Mouse (Mus musculus) layer of hippocampus, adult 9-11 months (tissue): ENCODE measurements at regions not wholly inside any gene's neighbourhood (a gene's known extent, or its start where the extent isn't known, plus 50 kb on each side); places are given as distances from the start of the nearest gene placed in this dataset.

Source experiments
- DNase-seq: peaks from one replicate; pipeline ENCODE4 v3.0.0; 2022

DNA sequence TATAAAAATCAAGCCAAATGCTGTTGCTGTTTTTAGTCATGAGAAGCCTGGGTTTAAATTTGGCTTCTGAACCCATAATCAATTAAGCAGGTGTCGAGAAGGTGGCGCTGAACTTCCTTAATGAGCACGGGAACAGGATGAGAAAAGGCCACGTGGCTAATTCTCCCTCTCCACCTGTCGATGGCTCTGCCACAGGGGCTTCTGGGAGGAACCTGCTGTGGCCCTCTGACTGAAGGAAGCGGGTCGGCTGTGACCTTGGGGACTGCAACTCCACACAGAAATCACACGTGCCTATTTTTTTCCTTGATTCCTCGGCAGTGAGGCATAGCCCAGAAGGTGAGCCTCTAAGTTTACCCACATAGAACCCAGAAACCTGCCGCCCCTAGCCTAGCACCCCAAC, 244.8 kb upstream of the Sulf2 start:
- DNase-seq, result no peak

DNA sequence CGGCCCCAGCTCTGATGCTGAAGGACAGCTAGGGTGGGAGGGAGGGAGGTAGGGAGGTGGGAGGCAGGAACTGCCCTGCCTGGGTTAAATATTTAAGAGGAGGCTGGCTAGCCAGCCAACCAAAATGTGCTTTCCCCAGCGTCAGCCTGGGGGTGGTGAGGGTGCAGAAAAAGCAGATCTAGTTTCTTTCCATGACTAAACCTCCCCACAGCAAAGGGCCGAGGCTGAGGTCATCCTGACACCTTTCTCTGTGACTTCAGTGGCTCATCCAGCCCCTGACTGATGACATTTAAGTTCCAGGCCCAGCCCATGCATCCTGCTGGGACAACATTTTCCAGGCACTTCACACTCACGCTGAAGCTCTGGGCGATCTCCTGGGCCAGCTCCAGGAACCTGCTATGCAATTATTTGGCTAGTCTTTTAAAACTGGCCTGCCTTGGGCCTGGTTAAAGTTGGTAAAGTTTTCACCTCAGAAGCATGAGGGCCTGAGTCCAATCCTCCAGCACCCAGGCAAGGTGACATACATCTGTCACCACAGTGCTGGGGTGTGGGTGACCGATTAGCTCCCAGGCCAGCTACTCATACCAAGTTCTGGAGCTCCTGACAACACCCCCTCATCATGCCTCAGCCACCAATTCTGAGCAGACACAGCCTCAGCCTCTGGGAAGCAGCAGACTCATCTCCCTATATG, 243.8 kb upstream of the Sulf2 start:
- DNase-seq, result no peak

DNA sequence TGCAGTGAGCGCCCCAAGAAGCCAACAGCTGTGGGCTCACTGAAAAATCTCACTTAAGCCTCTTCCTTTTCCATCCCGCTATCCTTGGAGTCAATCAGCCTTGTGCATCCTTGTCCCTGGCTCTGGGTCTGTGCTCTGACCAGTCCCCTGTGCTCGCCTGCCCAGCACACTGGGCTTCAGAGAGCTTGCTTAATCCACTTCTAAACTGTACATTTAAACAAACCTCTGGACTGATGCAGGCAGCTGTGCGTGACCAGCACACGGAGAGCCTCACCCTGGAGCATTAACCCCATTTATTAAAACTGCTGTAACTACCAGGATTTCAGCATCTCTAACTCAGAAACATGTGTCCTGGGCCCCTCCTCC, 243.3 kb upstream of the Sulf2 start:
- DNase-seq, result no peak

DNA sequence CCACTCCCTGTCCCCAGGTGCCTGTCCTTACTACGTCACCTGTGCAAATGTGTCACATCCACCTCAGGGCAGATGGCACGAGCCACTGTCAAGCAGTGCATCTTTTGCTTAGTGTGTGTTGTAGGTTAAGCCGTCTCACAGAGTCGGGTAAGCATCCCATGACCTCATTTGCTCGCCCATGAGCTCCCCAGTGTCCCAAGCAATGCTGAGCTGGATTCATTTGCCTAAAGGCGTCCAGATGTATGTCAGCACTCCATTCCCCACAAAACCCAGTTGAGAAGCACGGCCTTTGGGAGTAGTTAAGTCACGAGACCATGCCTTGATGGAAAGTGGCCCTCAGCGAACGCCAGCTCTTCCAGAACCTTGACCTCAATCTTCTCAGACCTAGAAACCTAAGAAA, 242.7 kb upstream of the Sulf2 start:
- no peak for DNase-seq

DNA sequence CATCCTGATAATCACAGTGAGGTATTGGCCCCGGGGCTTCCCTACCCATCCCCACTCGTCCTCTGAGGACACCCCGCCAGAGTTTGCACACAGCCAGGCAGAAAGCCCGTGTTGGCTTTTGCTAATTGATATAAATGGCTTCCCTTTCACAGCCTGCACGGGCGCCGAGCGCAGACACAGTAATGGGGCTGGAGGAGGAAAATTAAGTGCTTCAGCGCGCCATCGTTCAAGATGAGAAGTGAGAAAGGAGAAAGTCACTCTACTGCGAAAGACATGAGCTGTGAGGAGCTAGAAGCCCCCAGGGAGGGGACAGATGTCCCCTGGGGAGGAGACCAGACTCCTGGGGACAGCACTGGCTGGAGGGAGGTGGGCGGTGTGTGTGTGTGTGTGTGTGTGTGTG, 239.2 kb upstream of the Sulf2 start:
- DNase-seq, result no peak

DNA sequence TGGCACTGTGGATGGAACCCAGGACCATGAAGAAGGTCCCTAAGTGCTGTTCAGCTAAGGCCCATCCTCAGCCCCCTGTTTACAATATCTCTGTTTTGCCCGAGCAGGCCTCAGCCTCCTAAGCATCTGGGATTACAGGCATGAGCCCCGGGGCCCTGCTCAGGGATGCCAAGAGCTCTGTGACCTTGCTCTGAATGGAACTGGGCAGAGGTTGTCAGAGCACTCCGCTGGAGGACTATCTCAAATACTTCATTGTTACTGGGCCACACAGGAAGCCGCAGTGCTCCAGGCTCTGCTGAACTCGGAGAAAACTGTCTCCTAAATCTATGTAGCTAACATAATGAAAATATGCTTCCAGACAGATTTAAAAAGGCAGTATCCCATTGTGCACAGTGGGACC, 235.7 kb upstream of the Sulf2 start:
- no peak for DNase-seq

DNA sequence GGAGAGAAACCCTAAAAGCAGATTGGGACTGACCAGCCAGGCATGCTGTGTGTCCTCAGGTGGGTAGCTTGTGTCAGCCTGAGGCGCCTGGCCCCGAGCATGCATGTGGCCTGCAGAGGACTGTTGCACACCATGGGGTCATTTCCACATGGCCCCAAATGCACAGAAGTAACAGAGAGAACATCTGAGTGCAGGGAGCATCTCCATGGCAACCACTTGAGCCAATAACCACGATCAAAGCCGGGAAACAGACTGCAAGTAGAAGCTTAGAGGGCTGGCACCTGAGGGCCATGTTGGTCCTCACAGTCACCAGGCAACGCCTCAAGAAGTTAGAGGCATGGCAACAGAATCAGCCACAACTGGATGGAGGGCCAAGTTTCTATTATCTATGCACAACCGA, 232.6 kb upstream of the Sulf2 start:
- no peak for DNase-seq

DNA sequence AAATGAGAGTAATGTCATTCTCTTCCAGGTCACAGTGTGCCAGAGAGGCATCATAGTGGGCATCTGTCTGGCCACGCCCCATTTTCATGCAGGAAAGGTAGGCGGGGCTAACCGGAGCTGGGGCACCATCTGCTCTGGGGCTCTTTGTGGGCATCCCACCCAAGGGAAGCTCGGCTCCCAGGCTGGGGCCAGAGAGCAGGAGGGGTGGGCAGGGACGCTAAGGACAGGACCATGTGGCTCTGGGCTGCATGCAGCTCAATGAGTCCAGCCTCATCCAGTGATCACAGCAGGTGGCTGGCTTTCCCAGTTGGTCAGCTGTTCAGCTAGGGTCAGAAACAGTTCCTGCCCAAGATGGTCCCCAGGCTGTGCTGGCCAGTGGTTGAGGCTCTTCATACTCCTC, 231.4 kb upstream of the Sulf2 start:
- DNase-seq, result no peak

DNA sequence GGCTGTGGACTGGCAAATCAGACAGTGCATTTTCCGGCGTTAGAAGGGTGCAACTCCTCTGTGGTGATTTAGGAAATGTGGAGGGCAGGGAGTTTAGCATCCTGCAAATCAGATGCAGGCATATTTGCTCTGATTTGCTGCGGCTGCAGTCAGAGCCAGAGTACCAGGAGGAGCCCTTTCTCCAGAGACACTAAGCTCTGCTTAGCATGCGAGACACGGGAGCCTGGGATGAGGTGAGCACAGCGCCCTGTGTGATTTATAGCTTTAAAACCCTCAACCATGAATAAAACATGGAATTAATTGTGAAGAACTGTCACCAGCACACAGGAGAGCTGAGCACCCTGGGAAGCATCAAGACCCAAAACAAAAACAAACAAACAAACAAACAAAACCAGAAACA, 229.1 kb upstream of the Sulf2 start:
- DNase-seq, result no peak

DNA sequence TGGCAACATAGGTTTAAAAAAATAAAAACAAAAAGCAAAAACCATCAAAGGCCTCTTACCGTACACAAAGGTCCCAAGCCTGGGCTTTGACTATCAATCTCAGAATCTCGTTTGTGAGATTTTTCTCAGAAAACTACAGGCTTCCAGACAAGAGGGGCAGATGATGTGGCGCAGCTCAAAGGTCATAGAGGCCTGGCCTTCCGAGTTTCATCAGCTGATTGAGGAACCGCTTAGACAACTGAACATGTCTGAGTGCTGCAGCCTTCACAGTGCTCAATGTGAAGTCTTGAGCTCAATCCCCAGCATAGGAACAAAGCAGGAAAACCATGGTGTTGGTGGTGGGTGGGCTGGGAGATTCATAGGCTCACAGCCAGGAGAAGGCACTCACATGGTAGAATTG, 227.9 kb upstream of the Sulf2 start:
- DNase-seq, result no peak

DNA sequence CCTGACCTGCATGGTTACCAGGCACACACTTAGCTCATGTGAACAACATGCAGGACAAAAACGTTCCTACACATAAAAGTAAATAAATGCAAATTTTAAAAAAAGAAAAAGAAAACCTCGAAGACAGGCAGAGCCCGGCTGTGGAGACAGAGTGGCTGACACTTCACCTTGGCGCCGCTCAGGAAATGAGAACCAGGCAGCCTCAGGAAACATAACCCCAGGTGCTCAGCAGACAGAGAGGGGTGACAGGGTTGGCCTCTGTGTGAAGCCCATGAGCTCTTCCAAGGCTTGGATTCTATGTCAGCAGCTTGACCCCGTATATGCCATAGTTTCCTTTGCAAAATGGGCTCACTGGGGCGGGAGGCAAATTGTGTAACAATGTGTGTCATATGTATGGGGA, 226.7 kb upstream of the Sulf2 start:
- DNase-seq, result no peak

DNA sequence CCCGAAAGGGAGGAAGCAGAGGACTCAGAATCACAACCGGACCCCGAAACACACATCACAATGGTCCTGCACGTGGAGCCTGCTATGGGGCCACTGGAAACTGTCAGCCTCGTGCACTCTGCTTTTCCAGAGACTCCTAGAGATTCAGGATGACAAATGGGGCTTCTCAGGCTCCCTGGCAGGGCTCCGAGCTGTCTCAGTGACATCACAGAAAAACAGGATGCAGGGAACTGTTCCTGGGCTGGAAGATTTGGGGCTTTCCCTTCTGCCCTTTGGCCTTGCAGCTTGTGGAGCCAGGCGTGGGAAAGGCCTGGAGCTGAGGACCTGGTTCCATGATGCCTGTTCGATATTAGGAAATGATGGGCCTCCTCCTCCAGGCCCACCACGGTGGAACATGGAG, 225.4 kb upstream of the Sulf2 start:
- DNase-seq, result no peak

DNA sequence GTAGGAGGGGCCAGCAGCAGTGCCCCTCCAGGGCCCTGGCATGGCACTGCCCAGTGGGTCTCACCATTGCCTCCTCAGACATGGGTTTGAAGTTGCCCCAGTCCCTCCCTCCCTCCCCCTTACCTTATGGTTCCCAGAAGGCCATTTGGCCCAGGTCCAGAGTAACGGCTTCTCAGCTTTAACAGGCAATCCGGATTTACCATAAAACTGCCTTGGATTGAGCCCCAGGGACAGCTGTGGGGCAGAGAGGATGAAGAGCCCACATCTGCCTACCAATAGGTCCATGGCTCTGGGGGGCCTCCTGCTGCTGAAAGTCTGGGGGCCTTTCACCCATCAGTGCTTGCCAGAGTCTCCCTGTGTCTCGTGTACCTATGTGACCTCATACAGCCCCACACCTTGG, 222.9 kb upstream of the Sulf2 start:
- no peak for DNase-seq

DNA sequence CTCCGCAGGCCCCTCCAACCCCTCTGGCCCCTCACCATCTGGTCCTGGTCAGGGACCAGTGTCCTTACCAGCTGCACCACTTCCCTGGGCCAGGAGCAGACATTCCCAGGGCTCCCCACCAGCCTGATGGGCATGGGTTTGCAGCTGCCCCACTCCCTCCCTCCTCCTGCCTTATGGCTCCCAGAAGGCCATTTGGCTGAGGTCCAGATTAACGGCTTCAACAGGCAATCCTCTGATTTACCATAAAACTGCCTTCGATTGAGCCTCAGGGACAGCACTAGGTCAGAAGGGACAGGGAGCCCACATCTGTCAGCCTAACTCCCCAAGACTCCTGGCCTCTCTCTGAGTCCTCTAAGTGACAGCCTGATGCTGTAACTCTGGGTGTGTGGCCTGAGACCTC, 221.9 kb upstream of the Sulf2 start:
- no peak for DNase-seq

DNA sequence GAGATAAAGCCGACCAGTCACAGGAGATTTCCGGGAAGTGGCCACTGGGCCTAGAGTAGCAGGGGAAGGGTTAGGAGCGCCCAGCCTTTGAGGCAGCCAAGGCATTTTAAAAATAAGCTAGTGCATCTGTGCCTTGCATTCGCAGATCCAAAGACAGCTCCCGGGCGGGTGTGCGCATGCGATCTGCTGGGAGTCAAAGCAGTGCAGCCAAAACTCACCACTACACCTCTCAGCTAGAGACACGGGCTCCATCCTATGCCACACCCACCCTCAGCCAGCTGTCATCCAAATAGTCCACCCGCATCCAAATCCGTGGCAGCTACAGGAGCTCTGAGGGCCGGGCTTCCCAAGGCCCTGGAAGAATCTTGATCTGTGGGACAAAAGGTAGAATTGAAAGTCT, 220.2 kb upstream of the Sulf2 start:
- DNase-seq, result no peak

DNA sequence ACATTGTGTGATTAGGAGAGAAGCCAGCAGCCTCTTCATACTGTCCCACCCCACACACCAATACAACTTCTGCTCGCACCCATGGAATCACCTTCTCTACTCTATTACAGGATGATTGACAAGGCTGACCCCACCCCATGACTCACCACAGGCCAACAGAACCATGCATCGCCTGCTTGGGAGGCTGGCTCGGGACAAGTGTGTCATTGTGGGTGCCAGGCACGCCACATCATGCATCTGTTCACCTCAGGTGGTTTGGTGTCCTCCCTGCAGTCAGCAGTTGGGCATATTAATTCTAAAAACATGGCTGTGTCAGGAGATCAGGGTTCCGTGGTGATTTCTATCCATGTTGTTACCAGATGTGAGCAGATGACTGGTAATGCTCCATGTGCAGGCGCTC, 215.3 kb upstream of the Sulf2 start:
- DNase-seq, result no peak

DNA sequence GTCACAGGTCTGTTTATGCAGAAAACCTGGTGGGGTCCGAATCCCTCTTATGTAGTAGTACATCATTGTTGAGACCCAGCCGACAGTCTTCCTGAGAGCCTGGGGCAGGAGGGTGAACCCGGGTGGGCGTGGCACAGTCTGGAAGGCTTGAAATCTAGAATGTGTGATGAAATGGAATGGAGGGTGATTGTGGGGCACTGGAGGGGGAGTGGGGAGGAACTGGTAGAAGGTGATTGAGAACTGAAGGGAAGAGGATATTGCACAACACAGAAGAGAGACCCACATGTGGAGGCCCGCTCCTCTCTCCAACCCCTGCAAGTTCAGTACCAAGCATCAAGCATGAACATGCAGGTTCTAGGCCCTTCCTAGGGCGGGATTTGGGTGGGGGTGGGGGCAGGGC, 206.2 kb upstream of the Sulf2 start:
- no peak for DNase-seq

DNA sequence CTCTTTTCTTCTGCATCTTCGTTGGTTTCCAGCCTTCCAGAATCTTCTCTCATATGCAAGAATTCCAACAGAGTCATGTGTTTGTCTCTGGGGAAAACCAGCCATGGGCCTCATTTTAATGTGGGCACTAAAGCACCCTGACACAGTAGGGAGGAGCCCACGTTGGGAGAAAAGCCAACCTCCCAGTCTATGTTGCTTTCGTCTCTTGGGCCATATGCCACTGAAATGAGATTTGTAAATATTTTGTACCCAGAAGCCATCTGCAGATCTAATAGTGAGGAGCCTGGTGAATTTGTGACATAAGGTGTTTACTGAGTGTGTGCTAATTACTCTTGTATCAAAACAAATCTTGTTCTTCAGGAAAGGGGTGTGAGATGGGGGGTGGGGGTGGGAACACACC, 205.3 kb upstream of the Sulf2 start:
- peak; percentile 60 for DNase-seq

DNA sequence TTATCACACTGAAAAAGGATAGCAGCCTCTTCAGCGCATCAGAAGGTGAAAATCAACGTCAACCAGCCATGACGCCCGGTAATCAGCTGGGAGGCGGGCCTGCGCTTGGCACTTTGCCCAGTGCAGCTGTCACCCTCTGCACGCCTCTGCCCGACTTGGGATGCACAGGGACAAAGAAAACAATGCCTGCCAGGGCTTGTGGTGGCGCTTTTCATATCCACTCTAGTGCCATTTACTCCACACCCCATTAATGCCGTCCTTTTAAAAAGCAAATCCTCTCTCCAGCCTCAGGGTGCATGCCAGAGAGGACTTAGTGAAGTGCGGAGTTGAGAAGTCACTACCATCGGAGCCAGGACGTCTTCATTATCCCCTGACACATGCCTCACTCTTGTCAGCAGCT, 204.5 kb upstream of the Sulf2 start:
- peak; percentile 42 for DNase-seq

DNA sequence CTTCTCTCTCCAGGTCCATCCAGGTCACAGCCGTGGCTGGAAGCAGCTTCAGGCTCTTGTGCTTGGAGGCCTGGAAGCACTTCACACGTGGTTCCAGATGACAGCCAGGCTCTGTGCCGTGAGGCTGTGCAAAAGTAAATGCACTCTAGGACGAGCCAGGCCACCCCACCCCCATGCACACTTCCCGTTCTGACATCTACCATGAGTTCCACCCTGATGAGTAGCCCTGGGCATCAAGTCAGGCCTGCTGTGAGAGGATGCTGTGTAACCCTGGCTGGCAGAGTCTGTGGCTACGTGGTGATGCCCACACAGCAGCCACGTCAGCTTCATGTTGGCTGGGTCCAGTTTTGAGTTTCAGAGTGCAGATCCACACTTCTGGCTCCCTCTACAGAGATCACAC, 202.4 kb upstream of the Sulf2 start:
- no peak for DNase-seq

DNA sequence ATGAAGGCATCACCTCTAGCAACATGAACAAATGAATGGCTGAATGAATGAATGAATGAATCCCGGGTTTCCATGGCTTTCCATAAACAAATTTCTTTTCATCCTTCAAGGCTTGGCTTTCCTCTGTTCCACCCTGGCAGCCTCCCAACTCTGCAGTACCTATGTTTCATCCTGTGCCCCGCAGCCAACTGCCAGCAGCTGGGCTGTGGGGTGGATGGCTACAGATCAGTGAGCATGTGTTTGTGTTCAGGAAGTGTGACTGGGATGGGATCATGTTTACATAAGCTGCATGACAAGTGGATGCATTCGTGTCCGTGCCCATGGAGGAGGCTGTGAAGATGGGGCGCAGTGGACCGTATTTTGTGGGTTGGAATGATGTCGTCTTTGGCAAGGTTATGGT, 200.5 kb upstream of the Sulf2 start:
- DNase-seq, result no peak

DNA sequence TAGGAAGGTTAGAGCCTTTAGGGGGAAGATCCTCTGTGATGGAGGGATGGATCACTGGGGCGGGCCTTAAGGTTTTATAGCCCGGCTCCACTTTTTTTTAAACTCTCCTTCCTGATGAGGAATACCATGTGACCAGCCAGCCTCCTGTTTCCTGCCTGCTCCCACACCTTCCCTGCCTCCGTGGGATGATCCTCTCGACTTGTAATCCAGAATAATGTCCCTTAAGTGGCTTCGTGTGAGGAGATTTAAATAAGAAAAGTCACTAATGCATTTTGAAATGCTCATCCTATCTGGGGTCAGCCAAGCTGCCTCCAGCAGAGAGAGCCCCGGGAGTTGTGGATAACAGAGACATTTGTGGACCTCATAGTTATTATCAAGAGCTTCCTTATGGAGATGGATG, 200.0 kb upstream of the Sulf2 start:
- DNase-seq, result no peak

DNA sequence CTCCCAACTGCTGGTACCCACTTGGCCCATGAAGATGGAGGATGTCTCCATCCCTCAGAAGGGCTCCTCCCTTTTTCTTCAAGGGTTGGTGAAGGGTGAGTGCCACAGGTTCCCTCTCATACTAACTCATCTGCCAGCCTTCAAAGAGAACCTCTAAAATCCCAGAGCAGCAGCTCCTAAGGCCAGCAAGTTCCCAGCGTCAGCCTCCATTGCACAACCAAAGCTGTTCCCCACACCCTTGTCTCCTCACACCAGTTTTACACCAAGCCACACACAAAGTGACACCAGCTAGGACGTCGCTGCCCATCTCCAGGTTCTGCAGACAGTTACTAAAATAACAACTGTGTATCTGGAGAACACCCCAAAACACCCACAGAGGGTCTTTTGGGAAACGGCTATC, 198.9 kb upstream of the Sulf2 start:
- DNase-seq, result no peak

DNA sequence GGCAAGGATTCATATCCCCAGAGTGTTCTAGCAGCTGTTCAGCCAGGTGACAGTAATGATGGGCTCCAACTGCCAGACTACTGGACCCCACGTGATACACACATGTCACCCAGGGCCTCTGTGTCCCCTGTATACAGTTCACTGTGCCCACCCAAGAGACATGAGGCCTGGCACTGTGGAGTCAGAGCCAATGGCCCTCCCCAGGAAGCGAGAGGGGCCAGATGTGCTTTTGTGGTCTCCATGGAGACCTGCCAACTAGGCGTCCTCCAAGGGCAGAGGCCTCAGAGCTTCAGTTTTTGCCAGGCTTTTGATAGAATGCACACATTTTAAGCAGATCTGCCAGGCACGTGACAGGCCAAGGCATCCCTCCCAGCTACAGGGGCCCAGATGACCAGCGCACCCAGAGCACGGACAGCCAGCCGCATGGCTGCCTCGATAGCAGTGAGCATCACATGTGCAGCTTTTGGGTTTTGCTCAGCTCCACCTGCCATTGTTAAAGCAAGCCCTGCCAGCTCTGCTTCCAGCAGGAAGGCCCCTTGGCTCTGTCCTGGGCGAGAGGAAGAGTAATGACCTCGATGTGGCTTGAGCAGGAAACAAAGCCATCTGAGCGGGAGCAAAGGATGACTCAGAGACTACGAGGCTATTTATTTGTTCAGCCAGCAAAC, 198.1 kb upstream of the Sulf2 start:
- DNase-seq, result no peak

DNA sequence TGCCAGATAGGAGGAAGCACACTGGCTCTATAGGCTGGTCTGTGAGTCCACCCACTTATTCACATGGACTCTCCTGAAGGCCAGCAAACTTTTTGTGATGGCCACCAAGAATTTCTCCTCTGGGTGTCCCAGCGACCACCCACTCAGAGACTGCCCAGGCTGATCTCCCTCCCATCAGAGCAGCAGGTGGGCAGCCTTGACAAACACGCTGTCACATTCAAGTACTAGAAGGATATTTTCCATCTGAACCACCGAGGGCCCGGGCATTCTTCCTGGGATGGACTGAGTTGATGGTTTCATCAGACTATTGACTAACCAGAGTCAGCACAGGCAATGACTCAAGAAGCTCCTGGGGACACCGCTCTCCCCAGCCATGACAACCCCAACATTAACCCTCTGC, 196.5 kb upstream of the Sulf2 start:
- DNase-seq, result no peak
